Mouse (Mus musculus) layer of hippocampus, postnatal 14 days (tissue): ENCODE measurements around the gene Ccs. TPM values are rescaled to one million over a fixed set of nuclear protein-coding genes. Genes with fewer than 3 reads are reported as not detected.
"Not testable (repeated sequence)": the region's sequence is repeated elsewhere in the genome, so short reads cannot be mapped to it uniquely, and the experiment has no call there.

Experiments used
- DNase-seq, 2 experiments: peaks; one replicate each; pipeline ENCODE4 v3.0.0; 2021 to 2022; ENCODE audit warnings: low spot score in 2 of 2, mixed read lengths in 1 of 2
- total RNA-seq, 2 experiments: library from RNA; stranded (reverse); gene quantifications; 2 replicates each; pipeline ENCODE4 v1.2.3; 2021

Gene Ccs
- total RNA-seq, 2 experiments from 2014 or later: 42.6 to 43.6 TPM

DNA sequence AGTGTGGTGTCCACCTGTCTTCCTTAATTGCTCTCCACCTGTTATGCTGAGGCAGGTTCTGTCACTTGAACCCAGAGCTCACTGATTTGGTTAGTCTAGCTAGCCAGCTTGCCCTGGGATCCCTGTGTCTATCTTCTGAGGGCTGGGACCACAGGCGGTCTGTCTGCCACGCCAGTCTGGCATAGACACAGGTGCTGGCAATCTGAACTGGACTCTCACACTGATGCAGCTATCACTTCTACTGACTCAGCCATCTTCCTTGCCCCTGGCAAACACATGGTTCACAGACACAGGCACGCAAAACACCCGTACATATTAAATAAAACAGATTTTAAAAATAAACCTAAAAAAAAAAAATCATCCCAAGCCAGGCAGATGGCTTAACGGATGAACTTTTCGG, 2.1 kb downstream of the Ccs start:
- no peak for DNase-seq

DNA sequence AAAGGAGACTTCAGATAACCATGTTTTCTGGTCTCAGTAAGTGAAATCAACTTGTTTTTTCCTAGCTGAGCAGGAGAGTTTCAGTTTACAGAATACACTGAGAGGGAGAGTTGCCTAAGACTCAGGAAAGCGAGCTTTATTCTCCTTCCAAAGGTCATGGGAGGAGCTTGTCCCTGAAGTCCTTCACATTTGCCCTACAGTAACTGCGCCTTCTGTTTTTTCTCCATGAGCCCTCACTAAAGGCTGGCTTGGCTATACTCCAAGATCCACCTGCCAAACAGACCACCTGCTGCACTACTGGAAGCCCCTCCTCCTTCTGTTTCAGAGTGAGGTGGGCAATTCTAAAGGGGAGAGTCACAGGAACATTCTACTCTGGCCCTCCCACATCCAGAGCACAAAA, 3.0 kb downstream of the Ccs start:
- DNase-seq: no peak

DNA sequence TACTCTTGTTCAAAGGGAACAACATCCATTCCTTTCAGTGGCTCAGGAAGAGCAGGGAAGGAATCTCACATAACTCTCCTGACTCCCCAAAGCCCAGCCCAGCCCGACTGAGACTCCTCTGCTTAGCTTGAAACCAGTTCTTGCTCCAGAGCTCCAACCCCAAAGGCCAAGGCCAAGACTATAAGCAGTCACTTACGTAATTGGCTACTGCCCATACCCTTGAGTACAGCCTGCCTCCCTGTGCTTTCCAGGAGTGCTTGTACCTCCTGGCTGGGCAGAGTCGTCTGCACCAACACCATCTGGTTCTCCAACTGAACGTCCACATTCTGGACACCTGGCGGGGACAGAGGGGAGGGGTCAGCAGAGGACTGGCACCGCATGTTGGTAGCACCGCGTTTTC, 5.2 kb downstream of the Ccs start:
- DNase-seq: no peak

DNA sequence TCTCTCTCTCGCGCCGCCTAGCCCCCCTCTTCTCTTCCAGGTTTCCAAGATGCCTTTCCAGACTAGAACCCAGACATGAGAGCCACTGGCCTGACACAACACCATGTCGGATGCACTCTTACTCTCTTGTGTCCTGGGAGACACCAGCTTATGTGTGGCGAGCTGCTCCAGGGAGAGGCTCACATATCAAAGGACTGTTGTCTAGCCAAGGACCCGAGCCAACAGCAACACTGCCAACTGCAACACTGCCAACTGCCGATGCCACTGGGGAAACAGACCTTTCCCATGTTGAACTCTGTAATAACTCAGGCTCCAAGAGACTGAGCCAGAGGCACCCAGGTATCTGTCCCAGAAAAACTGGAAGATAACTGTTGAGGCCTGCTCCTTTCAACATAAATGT, 10.0 kb downstream of the Ccs start:
- DNase-seq: peak; percentile 57 to 80

DNA sequence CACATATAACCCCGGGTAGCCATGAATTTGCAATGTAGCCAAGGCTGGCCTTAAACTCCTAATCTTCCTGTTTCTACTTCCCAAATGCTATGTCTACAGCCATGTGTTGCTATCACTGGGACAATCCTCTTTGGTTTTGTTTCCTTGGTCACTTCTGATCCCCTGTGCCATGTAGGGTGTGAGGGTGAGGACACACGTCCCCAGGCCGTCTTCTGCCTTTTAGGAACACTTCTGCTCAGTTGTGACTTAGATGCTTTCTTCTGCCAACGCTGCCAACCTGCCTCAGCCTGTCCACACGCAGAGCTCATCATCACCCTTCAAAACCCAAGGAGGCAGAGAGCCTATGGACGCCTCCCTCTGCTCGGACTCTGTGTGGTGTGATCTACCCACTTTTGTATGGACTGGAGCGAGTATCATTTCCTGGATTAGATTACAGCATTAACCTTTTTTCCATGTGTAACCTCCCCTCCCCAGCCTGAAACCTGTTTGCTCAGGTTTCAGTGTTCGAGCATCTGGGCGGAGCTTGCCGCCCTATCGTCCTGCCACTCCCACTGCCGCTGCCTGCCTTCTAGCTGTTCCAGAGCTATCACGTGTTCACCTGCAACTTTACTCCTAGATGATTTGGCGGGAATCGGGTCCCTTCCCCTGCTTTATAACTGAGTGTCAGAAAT, 10.6 kb downstream of the Ccs start:
- no peak for DNase-seq

DNA sequence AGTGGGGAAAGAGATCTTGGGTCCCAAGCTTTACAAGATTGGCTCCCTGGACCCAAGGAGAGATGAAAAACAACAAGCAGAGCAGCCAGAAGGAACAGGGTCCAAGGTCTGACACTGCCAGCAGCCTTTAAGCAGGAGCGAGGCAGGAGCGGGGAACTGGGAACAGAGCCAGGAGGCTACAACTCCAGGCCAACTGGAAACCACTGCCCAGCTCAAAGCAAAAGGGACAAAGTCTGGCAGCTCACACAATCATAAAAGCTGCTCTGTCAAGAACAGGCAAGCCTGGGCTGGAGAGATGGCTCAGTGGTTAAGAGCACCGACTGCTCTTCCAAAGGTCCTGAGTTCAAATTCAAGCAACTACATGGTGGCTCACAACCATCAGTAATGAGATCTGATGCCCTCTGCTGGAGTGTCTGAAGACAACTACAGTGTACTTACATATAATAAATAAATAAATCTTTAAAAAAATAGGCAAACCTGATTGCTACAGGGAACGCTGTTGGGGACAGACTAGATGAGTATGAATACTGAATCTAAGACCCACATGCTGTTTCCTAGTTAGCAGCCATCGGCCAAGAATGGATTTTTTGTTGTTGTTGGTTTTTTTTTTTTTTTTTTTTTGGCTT, 18.3 kb downstream of the Ccs start:
- DNase-seq: peak; percentile 74 to 90

DNA sequence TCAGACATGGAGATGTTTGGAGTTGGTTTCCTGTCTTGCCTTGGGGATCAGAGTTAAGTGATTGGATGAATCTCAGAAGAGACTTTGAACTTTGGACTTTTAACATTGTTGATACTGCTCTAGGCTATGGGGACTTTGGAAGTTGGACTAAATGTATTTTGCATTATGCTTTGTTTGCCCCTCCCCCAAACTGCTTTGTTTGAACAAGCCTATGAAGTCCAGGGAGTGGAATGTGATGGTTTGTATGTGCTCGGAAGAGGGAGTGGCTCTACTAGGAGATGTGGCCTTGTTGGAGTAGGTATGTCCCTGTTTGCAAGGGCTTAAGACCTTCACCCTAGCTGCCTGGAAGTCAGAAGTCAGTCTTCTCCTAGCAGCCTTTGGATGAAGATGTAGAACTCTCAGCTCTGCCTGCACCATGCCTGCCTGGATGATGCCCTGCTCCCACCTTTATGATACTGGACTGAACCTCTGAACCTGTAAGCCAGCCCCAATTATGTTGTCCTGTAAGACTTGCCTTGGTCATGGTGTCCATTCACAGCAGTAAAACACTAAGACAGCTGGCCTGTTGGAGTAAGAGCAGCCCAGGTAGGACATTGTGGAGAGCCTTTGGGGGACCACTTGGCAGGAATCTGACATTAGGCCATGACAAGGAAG, 21.8 kb downstream of the Ccs start:
- no peak for DNase-seq

DNA sequence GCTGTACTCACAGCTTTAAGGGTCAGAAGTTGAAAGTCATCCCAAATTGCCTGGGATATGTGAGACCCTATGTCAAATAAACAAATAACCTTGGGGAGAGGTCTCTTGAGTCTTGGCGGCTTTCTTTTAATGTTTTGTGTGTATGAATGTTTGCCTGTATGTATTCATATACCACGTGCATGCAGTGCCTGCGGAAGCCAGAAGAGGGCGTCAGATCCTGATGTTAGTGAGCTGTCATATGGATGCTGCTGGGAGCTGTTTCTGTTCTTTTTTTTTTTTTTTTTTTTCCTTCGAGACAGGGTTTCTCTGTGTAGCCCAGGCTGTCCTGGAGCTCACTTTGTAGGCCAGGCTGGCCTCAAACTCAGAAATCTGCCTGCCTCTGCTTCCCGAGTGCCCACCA, 26.1 kb downstream of the Ccs start:
- DNase-seq: no peak

DNA sequence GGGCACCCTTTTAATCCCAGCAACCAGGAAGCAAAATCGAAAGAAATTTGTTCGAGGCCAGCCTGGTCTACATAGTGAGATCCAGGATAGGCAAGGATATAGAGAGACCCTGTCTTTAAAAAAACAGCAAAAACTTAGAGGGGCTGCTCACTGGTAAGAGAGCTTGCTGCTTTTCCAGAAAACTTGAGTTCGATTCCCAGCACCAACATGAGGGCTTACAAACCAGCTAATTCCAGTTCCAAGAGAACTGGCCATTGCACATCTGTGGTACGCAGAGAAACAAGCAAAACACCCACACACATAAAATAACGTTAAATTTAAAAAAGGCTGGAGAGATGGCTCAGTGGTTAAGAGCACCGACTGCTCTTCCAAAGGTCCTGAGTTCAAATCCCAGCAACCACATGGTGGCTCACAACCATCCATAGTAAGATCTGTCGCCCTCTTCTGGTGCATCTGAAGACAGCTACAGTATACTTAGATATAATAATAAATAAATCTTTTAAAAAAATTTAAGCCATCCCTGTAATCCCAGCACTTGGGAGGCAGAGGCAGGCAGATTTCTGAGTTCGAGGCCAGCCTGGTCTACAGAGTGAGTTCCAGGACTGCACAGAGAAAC, 26.7 kb downstream of the Ccs start:
- not testable (repeated sequence) for DNase-seq

DNA sequence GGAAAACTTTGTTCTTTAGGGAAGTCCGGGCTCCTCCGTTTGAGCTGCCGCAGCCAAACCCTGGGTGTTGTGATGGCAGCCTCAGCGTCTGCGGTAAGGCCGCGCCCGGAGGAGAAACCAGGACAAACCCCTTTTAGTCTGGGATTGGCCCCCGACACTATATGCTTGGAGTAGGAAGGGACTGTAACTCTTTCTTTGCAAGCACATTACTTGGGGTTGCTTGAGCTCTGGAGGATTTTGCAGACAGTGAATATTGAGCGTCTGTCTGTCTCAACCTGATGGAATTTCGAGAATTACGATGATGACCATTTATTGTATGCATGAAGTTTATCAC, 27.3 kb downstream of the Ccs start:
- no peak for DNase-seq

DNA sequence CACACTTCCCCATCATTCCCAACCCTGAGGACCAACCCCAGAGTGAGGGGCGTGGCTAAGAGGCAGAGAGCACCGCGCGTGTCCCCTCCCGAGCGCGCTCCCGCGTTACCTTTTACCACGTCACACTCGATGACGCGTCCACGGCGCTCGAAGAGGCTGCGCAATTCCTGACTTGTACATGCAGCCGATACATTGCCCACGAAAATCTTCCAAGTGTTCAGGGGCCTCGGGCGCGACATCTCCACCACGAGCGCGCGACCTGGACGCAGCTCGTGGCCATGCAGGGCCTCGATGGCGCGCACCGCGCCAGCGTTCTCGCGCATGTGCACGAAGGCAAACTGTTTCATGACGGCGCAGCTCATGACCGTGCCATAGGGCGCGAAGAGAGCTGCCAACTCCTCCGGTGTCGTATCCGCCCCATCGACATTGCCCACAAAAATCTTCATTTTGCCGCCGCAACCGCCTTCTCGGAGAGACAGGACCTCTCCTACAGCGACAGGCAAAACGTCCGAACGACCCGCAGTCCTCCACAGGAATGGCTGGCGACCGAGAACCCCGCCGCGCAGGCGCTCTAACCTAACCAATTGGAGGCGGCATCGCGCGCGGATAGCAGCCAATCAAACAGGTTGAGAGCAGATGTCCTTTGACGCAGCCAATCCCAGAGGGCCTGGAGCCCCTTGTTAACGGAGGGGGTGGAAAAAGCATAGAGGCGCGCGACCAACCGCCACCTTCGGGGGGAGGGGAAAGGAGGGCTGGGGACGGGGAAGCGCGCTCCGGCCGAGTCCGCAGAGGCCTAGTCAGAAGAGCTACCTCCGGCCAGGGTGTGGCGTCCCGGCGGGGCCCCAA, 27.8 kb downstream of the Ccs start, which contains the start of the genes Gm21992 and Rbm14:
TSS of gene Gm21992 (minus strand) at position 550 of the 846 bp plus-strand sequence.
TSS of gene Rbm14 (minus strand) at position 572 of the 846 bp plus-strand sequence.
- peak; percentile 99 for DNase-seq

DNA sequence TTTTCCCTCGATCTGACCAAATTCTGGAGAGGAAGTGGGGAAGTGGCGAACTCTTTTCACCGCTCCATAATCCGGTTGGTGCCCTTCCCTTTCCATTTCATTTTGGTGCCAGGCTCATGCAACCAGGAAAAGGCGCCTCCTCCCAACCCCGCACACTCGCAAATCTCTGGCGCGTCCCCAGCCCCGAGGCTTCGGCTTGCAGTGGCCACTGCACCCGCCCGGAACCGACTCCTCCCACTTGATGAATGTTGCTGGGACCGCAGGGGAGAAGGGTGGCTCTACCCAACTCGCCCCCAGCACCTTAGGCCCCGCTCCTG, 28.4 kb downstream of the Ccs start:
- no peak for DNase-seq

DNA sequence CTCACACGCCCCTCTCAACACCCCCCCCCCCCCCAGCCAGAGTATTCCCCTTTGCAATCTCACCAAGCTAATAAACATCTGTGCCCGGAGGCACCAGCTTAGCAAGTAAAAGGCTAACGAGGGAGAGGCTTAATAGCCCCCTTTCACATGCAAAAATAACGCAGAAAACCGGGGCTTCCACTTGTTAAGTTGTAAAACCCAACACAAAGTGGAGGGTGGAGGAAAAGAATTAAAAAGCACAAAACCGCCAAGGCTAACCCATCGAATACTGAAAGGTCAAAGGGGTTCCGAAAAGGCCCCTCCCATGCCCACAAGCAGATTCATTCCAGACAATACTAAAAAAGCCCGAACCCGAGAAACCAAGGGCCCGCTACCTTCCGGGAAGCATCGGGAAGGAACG, 28.8 kb downstream of the Ccs start:
- DNase-seq: no peak

DNA sequence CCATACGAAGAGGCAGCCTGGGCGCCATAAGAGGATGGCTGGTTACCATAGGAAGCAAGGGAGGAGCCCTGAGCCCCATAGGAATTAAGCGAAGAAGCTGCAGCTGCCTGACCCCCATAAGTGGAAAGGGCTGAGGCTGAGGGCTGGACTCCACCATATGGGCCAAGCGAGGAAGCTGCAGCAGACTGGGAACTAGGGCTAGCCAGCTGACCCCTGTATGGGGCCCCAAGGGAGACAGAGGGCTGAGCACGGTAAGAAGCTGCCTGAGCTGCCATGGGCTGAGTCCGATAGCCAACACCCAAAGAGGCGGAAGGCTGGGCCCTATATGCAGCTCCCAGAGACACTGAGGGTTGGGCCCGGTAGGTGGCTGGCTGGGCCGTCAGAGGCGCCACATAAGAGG, 35.8 kb downstream of the Ccs start:
- no peak for DNase-seq

DNA sequence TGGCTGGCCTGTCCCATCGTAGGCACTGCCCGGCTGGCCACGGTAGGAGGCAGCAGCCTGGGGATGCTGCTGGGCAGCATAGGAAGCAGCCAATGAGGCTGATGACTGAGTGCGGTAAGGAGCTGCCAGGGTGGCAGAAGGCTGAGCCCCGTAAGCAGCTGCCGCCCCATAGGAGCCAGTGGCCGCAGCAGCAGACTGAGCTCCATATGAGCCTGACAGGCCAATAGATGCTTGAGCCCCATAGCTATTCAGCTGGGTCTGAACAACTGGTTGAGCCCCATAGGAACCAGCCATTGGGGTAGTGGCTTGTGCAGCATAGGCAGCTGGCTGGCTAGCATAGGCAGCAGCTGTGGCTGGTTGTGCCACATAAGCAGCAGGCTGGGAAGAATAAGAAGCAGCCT, 36.4 kb downstream of the Ccs start:
- no peak for DNase-seq

DNA sequence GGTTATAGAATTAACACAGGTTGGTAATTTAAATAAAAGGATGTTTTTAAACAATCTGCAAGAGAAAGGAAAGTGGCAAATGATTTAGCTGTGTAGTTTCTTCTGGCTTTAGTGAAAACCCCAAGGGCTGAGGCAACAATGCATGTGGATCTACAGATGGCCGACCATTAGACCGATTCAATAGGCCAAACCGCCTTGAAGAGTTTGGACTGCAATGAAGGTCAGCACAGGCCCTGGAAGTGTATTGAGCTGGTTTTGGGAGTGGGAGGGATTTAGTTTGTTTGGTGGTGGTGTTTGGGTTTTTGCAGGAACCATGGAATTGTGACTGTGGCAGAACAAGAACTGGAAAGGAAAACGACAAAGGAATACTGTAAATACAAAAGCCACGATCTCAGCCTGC, 40.0 kb downstream of the Ccs start:
- no peak for DNase-seq

DNA sequence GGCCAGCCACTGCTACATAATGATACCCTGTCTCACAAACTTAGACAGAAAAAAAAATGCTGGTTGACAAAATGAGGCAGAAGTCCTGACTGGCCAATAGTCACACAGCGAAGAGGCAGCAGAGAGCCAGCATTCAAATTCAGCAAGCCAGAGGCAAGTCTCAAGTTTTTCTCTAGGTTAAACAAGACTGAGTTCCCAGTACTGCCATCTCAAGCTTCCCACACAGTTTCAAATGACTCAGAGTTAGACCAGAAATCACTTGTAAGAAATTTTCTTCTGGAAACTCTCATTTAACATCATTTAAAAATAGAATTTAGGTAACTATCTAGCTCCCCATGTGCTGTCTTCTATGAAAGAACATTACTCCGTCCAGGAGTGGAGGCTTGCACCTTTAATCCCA, 41.3 kb downstream of the Ccs start:
- no peak for DNase-seq

DNA sequence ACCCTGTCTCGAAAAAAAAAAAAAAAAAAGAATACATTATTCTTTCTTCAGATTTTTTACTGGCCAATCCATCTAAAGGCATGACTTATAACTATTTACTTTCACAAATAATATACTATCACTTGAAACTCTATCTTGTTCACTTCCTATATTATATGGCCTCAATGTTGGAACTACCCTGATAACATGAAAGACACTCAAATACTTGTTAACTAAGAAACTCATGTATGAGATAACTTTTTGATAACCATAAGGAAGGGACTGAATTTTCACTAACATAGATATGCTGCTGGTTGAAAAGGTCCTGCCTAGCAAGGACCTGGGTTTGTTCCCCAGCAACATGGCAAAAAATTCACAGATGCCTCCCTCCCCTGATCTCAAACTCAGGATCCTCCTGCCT, 43.2 kb downstream of the Ccs start:
- DNase-seq: no peak

DNA sequence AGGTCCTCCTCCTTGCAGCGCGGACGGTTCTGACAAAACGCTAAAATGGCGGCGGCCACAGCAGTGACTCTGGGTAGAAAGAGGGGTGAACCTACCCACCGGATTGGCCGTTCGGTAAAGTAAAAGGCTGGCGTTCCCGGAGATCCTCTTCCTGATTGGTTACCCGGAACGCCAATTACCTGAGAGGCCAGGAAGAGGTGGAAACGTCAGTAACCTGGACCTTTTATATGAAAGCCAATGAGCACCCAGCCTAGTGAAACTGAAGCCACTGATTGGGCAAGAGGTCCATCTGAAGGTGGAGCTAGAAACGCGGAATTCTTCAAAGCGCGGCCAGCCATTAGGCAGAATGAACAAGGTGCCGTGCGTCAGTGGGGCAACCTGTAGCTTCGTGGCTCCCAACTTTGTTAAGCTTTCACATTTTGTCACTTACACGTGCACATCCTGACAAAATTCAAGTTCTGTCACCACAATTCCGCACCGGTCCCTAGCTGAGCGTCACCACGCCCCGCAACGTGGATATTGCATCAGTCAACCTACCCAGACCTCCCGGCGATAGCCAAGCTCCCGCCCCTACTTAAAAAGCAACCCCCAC, 45.2 kb downstream of the Ccs start, which contains the start of gene Rbm4:
TSS of gene Rbm4 (minus strand) at position 71 of the 592 bp plus-strand sequence.
- DNase-seq: peak; percentile 96 to 99

DNA sequence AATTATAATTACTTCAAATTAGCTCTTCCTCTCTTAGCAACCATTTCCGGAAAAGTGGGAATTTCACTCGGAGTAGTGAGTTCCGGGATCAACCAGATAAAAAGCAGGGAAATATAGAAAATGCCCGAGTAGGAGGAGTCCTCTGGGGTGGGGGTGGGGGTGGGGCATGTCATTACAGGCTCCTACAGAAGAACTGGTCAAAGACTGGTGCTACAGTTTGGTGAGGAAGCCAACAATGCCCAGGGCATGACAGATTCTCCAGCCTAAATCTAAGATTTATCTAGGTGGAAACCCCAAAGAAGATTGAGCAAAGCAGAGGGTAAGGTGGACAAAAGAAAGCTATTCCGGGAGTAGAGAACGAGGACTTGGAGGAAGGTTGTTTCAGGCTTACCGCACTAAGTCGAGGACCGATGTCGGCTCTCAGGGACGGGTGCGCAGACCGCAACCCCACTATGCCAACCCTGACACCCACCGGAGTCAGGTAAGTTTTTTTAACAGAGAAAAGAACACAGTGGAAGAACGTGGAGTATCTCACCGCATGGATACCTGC, 45.8 kb downstream of the Ccs start:
- DNase-seq: no peak

DNA sequence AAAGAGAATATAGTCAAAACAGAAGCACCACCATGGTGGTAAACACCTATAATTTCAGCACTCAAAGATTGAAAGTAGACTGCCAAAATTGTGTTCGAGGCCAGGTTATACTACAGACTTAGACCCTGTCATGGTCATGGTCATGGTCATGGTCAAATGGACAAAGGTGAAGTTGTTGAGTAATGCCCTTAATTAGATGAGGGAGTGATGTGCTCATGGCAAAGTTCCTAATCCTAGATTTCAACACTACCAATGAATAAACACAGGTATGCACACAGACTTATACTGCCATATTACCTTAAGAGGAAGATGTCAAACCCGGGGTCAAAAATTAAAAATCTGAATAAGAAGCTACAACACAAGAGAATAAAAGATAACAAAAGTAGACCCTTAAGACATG, 52.8 kb downstream of the Ccs start:
- no peak for DNase-seq
